Mouse (Mus musculus): ENCODE results near the gene Xpo5. TPM values are rescaled to one million over a fixed set of nuclear protein-coding genes. Genes with fewer than 3 reads are reported as not detected.

Gene Xpo5
- total RNA-seq, 2 experiments from 2014 or later = 39.3 to 42.9 TPM

- DNase-seq (ENCODE audit: low spot score in 2 of 2) = no peak
- intact Hi-C loops (cut with DNase I) = no loop called here
Observed at GRCm38 (mm10) chr17:46275506-46275905, 72.9 kb downstream of the Xpo5 start.

GRCm38 (mm10) chr17:46277586-46277985 lies 75.0 kb downstream of the Xpo5 start:
- no peak for DNase-seq (ENCODE audit: low spot score in 2 of 2)
- intact Hi-C loops (cut with DNase I) = no loop called here

GRCm38 (mm10) chr17:46278011-46278765 lies 75.6 kb downstream of the Xpo5 start:
- intact Hi-C loops (cut with DNase I) = no loop called here
- no peak for DNase-seq (ENCODE audit: low spot score in 2 of 2)

GRCm38 (mm10) chr17:46282483-46283123 lies 80.0 kb downstream of the Xpo5 start, which contains the start of gene Tjap1:
Gene Tjap1, minus strand, starts transcription at chr17:46283026.
- peak; percentile 79 to 85 for DNase-seq (ENCODE audit: low spot score in 2 of 2)
- intact Hi-C loops (cut with DNase I) = no loop called here

- intact Hi-C loops (cut with DNase I) = no loop called here
Observed at GRCm38 (mm10) chr17:46283140-46283539, 80.6 kb downstream of the Xpo5 start.

GRCm38 (mm10) chr17:46283911-46284310 lies 81.3 kb downstream of the Xpo5 start:
- intact Hi-C loops (cut with DNase I) = no loop called here
- DNase-seq (ENCODE audit: low spot score in 2 of 2) = no peak

More at GRCm38 (mm10) chr17:46283140-46283539, 80.6 kb downstream of the Xpo5 start:
- no peak for DNase-seq (ENCODE audit: low spot score in 2 of 2)

GRCm38 (mm10) chr17:46284653-46285052 lies 82.1 kb downstream of the Xpo5 start:
- DNase-seq (ENCODE audit: low spot score in 2 of 2) = no peak
- intact Hi-C loops (cut with DNase I) = no loop called here

- no peak for DNase-seq (ENCODE audit: low spot score in 2 of 2)
- intact Hi-C loops (cut with DNase I) = no loop called here
Observed at GRCm38 (mm10) chr17:46285407-46285806, 82.8 kb downstream of the Xpo5 start.

GRCm38 (mm10) chr17:46287678-46288095 lies 85.1 kb downstream of the Xpo5 start:
- intact Hi-C loops (cut with DNase I) = no loop called here
- no peak for DNase-seq (ENCODE audit: low spot score in 2 of 2)

Small RNA genes within 50 kb of the gene (microRNA-seq; reads per million reads assigned to microRNA genes)
- gene Mir693 = not detected

Other genes with a start within 250 kb of the Xpo5 start
- gene Vegfa, start 170.4 kb upstream of the Xpo5 start, total RNA-seq (2021) = 100 to 1,000 TPM in 1 of 2 experiments, 10 to 100 TPM in 1; 70.0 to 117 TPM
- 10 to 100 TPM; 84.1 to 88.9 TPM for gene Mrps18a, start 91.8 kb upstream of the Xpo5 start, total RNA-seq (2021)
- gene Rsph9, start 58.6 kb upstream of the Xpo5 start, total RNA-seq (2021) = 10 to 100 TPM; 17.7 to 19.5 TPM
- 10 to 100 TPM; 11.4 to 15.5 TPM for gene Mad2l1bp, start 49.2 kb upstream of the Xpo5 start, total RNA-seq (2021)
- gene Gtpbp2, start 41.8 kb upstream of the Xpo5 start, total RNA-seq (2021) = 100 to 1,000 TPM in 1 of 2 experiments, 10 to 100 TPM in 1; 89.4 to 135 TPM
- 1 to 10 TPM; 6.3 to 7.1 TPM for gene Polh, start 137 bp upstream of the Xpo5 start, total RNA-seq (2021)
- gene Polr1c, start 45.3 kb downstream of the Xpo5 start, total RNA-seq (2021) = 10 to 100 TPM; 36.3 to 38.8 TPM
- gene Yipf3, start 45.3 kb downstream of the Xpo5 start, total RNA-seq (2021) = 10 to 100 TPM; 84.6 to 85.6 TPM
- 10 to 100 TPM; 63.1 to 73.6 TPM for gene Lrrc73, start 50.7 kb downstream of the Xpo5 start, total RNA-seq (2021)
- gene Tjap1, start 80.2 kb downstream of the Xpo5 start, total RNA-seq (2021) = 10 to 100 TPM; 35.9 to 48.4 TPM
- gene Dlk2, start 94.6 kb downstream of the Xpo5 start, total RNA-seq (2021) = 10 to 100 TPM; 50.7 to 71.8 TPM
- gene Abcc10, start 125.6 kb downstream of the Xpo5 start, total RNA-seq (2021) = 10 to 100 TPM in 1 of 2 experiments, 1 to 10 TPM in 1; 8.1 to 11.9 TPM
- gene Zfp318, start 180.9 kb downstream of the Xpo5 start, total RNA-seq (2021) = 10 to 100 TPM; 54.1 to 64.3 TPM
- 1 to 10 TPM; 1.7 to 6.5 TPM for gene Crip3, start 226.1 kb downstream of the Xpo5 start, total RNA-seq (2021)
- under 1 TPM in 1 of 2 experiments, not detected in 1; 0.20 TPM for gene Slc22a7, start 235.7 kb downstream of the Xpo5 start, total RNA-seq (2021)